Mouse (Mus musculus) yolk sac, embryonic 10.5 days (tissue): ENCODE measurements around the gene Mtus2.

ENCODE experiments used
- DNase-seq: peaks from one replicate; pipeline ENCODE4 v3.0.0-alpha.2; 2017; ENCODE audit warnings: low spot score

Mtus2 gene

GRCm38 (mm10) chr5:148049304-148049703 lies 92.2 kb downstream of the Mtus2 start:
- no peak for DNase-seq

GRCm38 (mm10) chr5:148052846-148053608 lies 95.9 kb downstream of the Mtus2 start:
- no peak for DNase-seq

- no peak for DNase-seq
Observed at GRCm38 (mm10) chr5:148053609-148053990, 96.5 kb downstream of the Mtus2 start.

- DNase-seq = no peak
Observed at GRCm38 (mm10) chr5:148056831-148057230, 99.7 kb downstream of the Mtus2 start.

- DNase-seq = no peak
Observed at GRCm38 (mm10) chr5:148057433-148057832, 100.3 kb downstream of the Mtus2 start.

- DNase-seq = no peak
Observed at GRCm38 (mm10) chr5:148059339-148059738, 102.2 kb downstream of the Mtus2 start.

GRCm38 (mm10) chr5:148061869-148062268 lies 104.7 kb downstream of the Mtus2 start:
- DNase-seq = no peak

- DNase-seq = no peak
Observed at GRCm38 (mm10) chr5:148063745-148064144, 106.6 kb downstream of the Mtus2 start.

- no peak for DNase-seq
Observed at GRCm38 (mm10) chr5:148065251-148065650, 108.1 kb downstream of the Mtus2 start.

- peak; percentile 16 for DNase-seq
Observed at GRCm38 (mm10) chr5:148069909-148070308, 112.8 kb downstream of the Mtus2 start.

GRCm38 (mm10) chr5:148071800-148072199 lies 114.7 kb downstream of the Mtus2 start:
- peak; percentile 14 for DNase-seq

- no peak for DNase-seq
Observed at GRCm38 (mm10) chr5:148073461-148073860, 116.3 kb downstream of the Mtus2 start.

GRCm38 (mm10) chr5:148079732-148080131 lies 122.6 kb downstream of the Mtus2 start:
- no peak for DNase-seq

- DNase-seq = no peak
Observed at GRCm38 (mm10) chr5:148083541-148083940, 126.4 kb downstream of the Mtus2 start.

- DNase-seq = no peak
Observed at GRCm38 (mm10) chr5:148084766-148085165, 127.6 kb downstream of the Mtus2 start.

- DNase-seq = no peak
Observed at GRCm38 (mm10) chr5:148087796-148088195, 130.7 kb downstream of the Mtus2 start.

- no peak for DNase-seq
Observed at GRCm38 (mm10) chr5:148090191-148090821, 133.2 kb downstream of the Mtus2 start.

GRCm38 (mm10) chr5:148094640-148095039 lies 137.5 kb downstream of the Mtus2 start:
- DNase-seq = no peak

GRCm38 (mm10) chr5:148099356-148099755 lies 142.2 kb downstream of the Mtus2 start:
- no peak for DNase-seq

- no peak for DNase-seq
Observed at GRCm38 (mm10) chr5:148107324-148107723, 150.2 kb downstream of the Mtus2 start.

- DNase-seq = no peak
Observed at GRCm38 (mm10) chr5:148107890-148108289, 150.8 kb downstream of the Mtus2 start.

GRCm38 (mm10) chr5:148108314-148108713 lies 151.2 kb downstream of the Mtus2 start:
- DNase-seq = no peak

- no peak for DNase-seq
Observed at GRCm38 (mm10) chr5:148115207-148115817, 158.2 kb downstream of the Mtus2 start.
